Mouse (Mus musculus) adrenal gland, adult 18-20 months (tissue): ENCODE data around the gene Fmo5. TPM values are rescaled to one million over a fixed set of nuclear protein-coding genes. Genes with fewer than 3 reads are reported as not detected.
A peak's percentile ranks its signal among the peaks of the same experiment; 100 is the strongest.

Experiments
- DNase-seq, 2 experiments: peaks; one replicate each; pipeline ENCODE4 v3.0.0; 2021 to 2022; ENCODE audit warnings: low spot score in 2 of 2
- total RNA-seq, 2 experiments: library from RNA; stranded (reverse); gene quantifications; 1 replicate in 1 of 2; 2 replicates in 1 of 2; pipeline ENCODE4 v1.2.3; 2021

Fmo5 gene
- total RNA-seq, 2 experiments from 2014 or later: 13.3 to 15.2 TPM

- no peak for DNase-seq
Measured at GRCm38 (mm10) chr3:97630746-97631145, 2.1 kb downstream of the Fmo5 start.

- no peak for DNase-seq
Measured at GRCm38 (mm10) chr3:97631258-97631860, 2.8 kb downstream of the Fmo5 start.

- DNase-seq: no peak
Measured at GRCm38 (mm10) chr3:97633456-97633855, 4.9 kb downstream of the Fmo5 start.

- no peak for DNase-seq
Measured at GRCm38 (mm10) chr3:97634288-97634761, 5.7 kb downstream of the Fmo5 start.

DNA sequence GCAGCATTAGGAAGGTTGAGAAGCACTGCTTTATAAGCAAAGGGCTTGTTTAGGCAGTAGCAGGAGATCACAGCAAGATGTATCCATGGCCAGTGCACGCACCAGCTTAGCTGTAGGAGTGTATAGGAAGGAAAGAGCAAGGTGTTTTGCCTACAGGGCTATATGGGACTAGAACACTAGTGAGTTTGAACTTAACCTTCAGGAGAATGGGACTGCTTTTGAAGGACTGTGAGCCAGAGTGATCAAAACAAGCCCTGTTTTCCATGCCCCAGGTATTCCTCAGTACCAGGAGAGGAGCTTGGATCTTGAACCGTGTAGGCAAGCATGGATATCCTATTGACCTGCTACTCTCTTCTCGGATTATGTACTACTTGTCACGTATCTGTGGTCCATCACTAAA lies 12.8 kb downstream of the Fmo5 start:
- no peak for DNase-seq

DNA sequence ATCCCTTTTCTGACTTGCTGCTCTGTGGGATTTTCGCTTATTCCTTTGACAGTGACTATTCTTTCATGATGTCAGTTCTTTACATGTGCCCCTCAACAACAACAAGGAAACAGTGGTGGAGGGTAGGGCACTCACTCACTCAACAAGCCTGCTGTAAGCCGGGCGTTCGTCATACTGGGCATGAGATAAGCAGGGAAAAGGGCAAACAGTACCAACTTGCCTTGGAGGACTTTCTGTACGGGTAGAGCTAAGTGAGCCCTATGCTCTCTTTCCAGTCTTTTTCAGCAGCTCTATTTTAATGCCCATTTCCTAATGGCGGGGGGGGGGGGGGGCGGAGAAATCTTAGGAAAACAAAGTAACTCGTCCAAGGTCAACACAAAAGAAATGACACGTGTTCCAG lies 13.4 kb downstream of the Fmo5 start:
- DNase-seq: no peak

- no peak for DNase-seq
Measured at GRCm38 (mm10) chr3:97648518-97648917, 19.9 kb downstream of the Fmo5 start.

DNA sequence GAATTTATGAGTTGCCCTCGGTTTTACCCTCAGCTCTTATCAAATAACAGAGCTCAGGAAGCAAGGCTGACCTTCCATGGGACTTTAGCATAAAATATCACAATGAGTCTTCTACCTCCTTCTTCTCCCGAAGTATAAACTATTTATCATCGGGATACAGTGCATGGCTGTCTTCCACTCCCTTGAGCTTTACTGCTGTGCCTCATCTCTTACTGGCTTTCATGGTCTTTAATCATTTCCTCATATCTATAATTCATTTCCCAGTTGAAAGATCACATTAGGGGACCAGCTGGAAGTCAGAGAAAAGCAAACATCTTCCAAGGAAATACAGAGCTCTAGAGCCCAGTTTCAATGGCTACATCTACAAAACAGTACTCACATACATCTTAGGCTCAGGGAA lies 20.4 kb downstream of the Fmo5 start:
- no peak for DNase-seq

DNA sequence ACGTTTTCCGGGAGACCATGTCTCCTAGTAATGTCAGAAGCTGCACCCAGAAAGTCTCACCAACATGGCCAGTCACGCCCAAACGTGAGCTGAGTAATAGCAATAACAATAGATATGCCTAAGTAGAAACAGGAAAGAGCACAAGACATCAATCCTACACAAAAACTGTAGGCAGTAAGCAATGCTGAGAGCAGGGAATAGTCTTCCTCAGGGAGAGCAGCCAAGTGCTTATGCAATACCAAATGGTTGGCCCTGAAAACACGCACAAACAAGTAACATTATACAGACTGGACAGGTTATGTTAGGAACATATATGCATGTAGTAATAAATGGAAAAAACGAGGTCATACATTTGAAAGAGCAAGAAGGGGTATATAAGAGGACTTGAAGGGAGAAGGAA lies 20.9 kb downstream of the Fmo5 start:
- DNase-seq: no peak

GRCm38 (mm10) chr3:97651604-97652003 lies 23.0 kb downstream of the Fmo5 start:
- DNase-seq: no peak

DNA sequence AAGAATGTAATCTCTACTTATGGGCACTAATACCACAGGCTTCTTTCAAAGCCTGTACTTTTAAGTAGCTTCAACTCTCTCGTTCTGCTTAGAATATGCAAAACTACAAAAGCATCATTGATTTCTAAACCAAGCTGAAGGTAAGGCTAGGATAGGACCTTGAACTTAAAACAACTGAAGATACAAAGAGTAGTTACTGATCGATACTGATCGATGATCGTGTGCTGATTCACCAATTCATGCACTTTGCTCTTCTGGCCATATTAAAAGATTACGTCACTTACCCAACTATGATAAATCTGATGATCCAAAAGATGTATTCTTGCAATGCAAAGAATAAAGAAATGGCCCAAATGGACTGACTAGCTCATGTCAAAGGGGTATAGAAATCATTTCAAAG lies 25.2 kb downstream of the Fmo5 start:
- no peak for DNase-seq

DNA sequence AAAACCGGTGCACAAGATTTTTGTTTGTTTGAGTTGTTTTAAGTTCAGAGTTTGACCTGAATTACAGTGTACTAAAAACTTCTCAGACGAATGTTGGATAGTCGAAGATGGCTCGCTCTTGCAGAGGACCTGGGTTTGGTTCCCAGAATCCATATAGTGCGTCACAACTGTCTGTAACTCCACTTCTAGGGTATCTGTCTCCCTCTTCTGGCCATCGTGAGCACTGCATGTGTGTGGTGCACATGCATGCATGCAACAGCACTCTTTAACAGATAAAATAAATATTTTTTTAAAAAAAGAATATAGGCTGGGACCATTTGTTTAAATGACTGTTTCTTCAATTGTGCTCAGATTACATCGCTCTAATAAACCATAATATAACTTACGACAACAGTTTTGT lies 26.3 kb downstream of the Fmo5 start:
- no peak for DNase-seq

DNA sequence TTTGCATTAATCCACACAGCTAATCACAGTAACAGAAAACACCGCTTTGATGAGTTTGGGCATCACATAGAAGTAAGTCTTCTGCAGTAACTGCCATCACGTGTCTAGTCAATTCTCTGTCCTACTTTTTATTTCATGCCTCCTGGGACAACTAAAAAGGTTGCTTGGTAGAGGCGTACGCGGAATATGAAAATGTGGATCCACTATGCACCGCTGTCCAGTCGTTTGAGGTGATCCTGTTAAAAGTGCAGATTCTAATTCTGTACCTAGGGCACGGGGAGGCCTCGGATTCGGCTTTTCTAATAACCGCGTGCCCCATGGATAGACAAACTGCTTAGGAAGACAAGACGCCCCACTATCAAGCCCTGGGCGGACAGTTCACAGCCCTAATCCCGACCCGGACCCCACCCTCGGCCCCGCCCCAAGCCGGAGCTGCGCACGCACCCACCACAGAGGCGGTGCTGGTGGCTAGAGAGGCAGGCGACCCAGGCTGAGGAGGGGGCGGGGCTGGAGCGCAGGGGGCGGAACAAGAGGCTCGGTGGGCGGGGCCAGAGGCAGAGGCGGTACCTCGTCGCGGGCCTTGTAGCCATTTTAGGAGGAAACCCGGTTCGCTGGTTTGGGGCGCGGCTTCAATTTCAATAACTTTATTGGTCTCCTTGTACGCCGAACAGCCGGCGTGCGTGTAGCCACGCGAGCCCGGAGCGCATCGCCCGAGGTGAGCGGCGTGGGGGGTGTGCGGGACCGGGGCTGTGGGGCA lies 29.2 kb downstream of the Fmo5 start, which contains the start of gene Prkab2:
TSS of gene Prkab2 (plus strand) at position 539 of the 757 bp plus-strand sequence.
- peak; percentile 99 for DNase-seq

DNA sequence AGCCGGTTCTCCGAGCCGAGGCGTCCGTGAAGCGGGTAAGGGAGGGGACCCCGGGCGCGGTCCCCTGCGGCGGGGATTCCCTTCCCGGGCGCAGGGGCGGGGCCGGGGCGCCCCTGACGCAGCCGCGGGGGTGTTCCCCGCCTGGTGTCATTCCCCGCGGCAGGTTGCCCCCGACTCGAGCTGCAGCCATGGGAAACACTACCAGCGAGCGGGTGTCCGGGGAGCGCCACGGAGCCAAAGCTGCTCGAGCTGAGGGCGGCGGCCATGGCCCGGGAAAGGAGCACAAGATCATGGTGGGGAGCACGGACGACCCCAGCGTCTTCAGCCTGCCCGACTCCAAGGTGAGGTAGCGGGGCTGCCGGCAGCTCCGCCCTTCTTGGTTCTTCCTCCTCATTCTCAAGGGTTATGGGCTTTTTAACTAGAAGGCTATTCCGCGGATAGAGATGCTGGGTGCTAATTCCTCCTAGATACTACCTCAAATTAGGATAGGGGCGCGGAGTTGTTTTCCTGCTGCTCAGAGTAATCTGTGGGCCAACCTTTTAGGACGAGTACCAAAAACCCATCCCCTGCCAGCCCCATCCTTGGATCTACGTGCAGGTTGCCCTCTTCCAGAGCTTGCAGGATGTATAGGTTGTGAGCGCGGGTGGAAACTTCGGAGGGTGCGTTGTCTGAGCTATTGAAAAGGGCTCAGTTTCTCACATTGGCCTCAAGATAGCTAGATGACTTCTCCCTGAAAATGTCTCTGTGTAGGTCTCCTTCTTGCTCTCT lies 30.0 kb downstream of the Fmo5 start:
- DNase-seq: peak in 1 of 2 experiments; percentile 12

- no peak for DNase-seq
Measured at GRCm38 (mm10) chr3:97659746-97660145, 31.1 kb downstream of the Fmo5 start.

DNA sequence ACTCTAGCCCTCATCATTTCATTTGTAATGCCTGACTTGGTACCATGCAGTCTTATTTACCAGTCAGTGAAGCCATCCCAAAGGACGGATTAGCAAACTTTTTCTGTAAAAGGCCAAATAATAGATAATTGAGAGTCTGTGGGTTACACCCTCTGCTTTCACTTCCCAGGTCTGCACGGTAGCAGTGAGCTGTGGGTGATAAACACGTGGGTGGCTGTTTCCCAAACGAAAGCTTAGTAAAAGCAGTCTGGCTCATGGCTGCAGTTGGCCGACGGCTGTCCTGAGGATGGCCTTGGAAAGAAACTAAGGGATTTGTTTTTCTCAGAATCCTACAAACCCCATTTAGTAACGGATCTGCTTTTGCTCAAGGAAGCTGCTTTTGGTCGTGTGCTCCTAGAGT lies 32.6 kb downstream of the Fmo5 start:
- DNase-seq: no peak

DNA sequence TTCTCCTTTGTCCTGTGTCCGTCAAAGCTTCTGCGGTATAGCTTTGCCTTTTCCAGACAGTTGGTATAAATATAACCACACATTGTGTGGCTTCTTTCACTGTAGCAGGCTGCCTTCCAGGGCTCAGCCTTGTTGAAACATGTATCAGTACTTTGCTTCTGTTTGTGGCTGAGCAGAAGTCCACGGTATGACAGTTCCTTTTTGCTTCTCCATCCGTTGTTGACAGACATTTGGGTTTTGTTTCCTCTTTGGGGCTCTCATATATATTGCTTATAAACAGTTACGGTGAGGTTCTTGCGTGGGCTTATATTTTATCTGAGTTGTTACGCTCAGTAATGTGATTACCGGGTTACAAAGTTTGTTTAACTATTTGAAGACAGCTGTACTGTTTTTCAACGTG lies 36.9 kb downstream of the Fmo5 start:
- no peak for DNase-seq

GRCm38 (mm10) chr3:97666154-97666553 lies 37.5 kb downstream of the Fmo5 start:
- no peak for DNase-seq

DNA sequence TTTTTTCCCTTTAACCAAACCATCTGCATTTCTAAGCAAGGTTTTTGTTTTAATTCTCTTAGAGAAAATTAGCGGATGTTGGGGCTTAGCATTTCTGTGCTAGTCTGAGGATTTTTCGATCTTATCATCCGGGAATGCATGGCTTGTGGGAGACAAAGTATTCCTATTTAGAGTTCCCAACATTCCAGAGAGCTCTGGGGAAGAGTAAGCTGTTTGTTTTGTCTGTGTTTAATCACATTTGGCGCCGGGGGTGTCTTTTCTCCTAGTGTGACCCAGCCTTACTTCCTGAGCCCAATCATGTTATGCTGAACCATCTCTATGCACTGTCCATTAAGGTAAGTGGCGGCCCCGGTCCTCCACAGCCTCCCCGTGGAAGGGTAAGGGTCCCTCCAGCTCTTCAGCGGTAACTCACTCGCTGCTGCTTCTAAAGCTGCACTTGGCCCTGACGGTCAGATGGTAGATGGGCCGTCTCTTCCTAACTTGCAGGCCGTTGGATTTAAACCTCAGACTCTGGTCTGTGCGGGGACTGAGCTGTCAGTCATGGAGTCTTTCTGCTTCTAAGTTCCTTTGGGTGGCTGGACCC lies 38.6 kb downstream of the Fmo5 start:
- DNase-seq: no peak

DNA sequence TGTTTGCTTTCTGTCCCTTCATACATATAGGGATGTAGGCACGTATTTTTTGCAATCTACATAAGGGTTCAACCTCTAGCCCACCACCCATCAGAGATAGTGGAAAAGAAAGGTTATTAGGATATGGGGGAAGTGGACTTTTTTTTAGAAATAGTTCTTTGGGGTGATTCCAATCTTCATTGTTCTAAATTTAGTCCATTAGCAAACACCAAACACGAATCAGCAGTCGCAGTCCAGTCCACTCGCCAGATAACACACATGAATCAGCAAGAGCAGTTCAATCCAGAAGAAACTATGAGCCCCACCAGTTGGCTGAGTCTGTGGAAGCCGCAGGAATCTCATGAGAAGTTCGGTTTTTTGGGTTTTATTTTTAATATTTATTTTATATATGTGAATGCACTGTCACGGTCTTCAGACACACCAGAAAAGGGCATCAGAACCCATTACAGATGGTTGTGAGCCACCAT lies 46.1 kb downstream of the Fmo5 start, which contains the start of gene Gm17651:
TSS of gene Gm17651 (minus strand) at position 51 of the 467 bp plus-strand sequence.
- DNase-seq: no peak

- no peak for DNase-seq
Measured at GRCm38 (mm10) chr3:97676126-97676525, 47.5 kb downstream of the Fmo5 start.
